Mouse (Mus musculus) splenic B cell, adult 2 months (primary cell): Measurements from ENCODE around the gene Vmn2r18.
A peak's percentile ranks its signal among the peaks of the same experiment; 100 is the strongest.

Experiments used
- DNase-seq: peaks from one replicate; pipeline ENCODE4 v3.0.0-alpha.2; 2011; ENCODE audit warnings: low read depth, low spot score
- H3K27me3 ChIP-seq: 2 replicates; pipeline ENCODE4 v1.6.1; 2012; ENCODE audit warnings: mild to moderate bottlenecking, low read length, moderate library complexity, mixed read lengths; ENCODE audit not compliant: control insufficient read depth, poor library complexity, insufficient read depth, severe bottlenecking
- H3K36me3 ChIP-seq: 2 replicates; pipeline ENCODE4 v1.6.1; 2012; ENCODE audit warnings: mild to moderate bottlenecking, low read length, moderate library complexity, mixed read lengths; ENCODE audit not compliant: control insufficient read depth, poor library complexity, insufficient read depth, severe bottlenecking

The Vmn2r18 gene

GRCm38 (mm10) chr5:151605921-151606320, at the start of gene Vmn2r18:
Vmn2r18 (minus strand) TSS chr5:151606021.
- DNase-seq = no peak
- Histone ChIP-seq H3K27me3 (no peaks in the 10 kb centered on the region), H3K36me3 (no peaks in the 10 kb centered on the region)

DNA sequence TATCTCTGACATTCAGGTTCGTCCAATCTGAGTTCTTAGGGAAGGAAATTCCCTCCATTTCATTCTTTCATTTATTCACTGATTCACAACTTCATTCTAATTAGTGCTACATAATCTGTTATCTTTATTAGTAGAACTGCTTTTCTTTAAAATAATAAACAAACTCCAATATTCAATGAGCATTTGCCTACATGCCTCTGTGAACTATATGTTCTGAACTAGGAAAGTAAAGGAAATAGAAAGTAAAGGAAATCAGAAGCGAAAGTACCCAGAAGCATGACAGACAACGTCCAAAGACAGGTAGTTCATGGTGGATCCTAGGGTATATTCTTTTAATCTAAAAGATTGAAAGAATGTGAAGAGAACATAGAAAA, 45.6 kb upstream of the Vmn2r18 start:
- Histone ChIP-seq H3K27me3 (no peaks in the 10 kb centered on the region), H3K36me3 (0 out of 2 replicates have a peak, but pooled peaks cover 1% of the 10 kb centered on the region)
- DNase-seq = no peak

DNA sequence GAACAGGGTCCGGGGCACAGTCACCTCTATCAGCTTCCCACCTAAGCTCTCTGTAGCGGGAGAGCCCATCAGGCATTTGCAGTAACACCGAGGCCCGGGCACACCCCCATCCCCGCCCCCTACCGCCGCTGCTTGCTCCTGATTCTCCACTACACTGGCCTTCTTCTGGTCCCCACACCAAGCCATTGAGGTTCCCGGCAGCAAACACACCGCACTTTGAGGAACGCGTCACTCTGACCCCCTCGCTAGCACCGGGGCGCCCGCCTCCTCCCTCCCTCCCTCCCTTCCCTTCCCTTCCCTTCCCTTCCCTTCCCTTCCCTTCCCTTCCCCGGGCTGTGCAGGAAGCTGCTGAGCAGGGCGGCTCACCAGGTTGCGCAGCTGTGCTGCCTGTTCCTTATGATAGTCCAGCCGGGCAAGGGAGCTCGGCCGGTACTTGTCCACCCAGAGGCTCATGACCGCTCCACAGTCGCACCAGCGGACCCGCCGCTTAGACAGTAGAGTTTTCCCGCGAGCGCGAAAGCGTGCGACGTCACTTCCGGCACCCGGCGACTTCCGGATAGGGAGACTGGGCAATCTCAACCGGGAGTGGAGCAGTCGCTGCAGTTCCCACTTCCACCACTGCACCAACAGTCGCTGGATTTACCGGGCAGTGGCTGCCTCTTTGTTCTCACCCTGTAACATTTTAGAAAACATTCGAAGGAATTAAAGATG, 45.0 kb upstream of the Vmn2r18 start, which contains the start of gene Rfc3:
Rfc3 (minus strand) TSS at position 543 of the 711 bp plus-strand sequence.
- peak; percentile 95 for DNase-seq
- no peaks in the 10 kb centered on the region for H3K27me3 ChIP-seq
- 0 out of 2 replicates have a peak, but pooled peaks cover 1% of the 10 kb centered on the region for H3K36me3 ChIP-seq

- Histone ChIP-seq H3K36me3 (peaks cover 7% of the 10 kb centered on the region), H3K27me3 (no peaks in the 10 kb centered on the region)
- peak; percentile 52 for DNase-seq
Measured at GRCm38 (mm10) chr5:151644845-151645244, 39.0 kb upstream of the Vmn2r18 start.

GRCm38 (mm10) chr5:151642867-151643266, 37.0 kb upstream of the Vmn2r18 start:
- H3K36me3 ChIP-seq = peaks cover 6% of the 10 kb centered on the region
- H3K27me3 ChIP-seq = no peaks in the 10 kb centered on the region
- peak; percentile 87 for DNase-seq

DNA sequence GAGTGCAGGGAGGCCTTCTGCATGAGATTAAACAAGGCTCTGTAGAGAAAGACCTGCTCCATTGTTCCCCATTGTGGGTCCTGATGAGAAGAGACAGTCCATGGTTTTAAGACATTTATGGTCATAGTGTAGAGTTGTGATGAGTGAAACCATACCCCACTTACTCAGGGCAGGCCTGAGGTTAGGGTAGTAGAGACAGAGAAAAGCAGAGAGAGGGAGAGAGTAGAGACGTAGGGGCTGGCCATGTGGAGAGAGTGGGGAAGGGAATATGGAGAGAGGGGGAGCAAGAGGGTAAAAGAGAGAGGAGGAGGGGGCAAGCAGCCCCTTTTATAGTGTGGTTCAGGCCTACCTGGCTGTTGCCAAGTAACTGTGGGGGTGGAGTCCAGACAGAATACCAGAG, 36.3 kb upstream of the Vmn2r18 start:
- DNase-seq = no peak
- Histone ChIP-seq H3K36me3 (peaks cover 6% of the 10 kb centered on the region), H3K27me3 (no peaks in the 10 kb centered on the region)

- Histone ChIP-seq H3K36me3 (no peaks in the 10 kb centered on the region), H3K27me3 (no peaks in the 10 kb centered on the region)
- no peak for DNase-seq
Measured at GRCm38 (mm10) chr5:151601696-151602095, 4.1 kb downstream of the Vmn2r18 start.
